Mouse (Mus musculus) ovary, postnatal 36 days (tissue): ENCODE measurements at regions not wholly inside any gene's neighbourhood (a gene's known extent, or its start where the extent isn't known, plus 50 kb on each side); places are given as distances from the start of the nearest gene placed in this dataset.
A peak's percentile ranks its signal among the peaks of the same experiment; 100 is the strongest.

Experiments
- DNase-seq: peaks from one replicate; pipeline ENCODE4 v3.0.0; 2022; ENCODE audit warnings: low spot score, mixed read lengths

DNA sequence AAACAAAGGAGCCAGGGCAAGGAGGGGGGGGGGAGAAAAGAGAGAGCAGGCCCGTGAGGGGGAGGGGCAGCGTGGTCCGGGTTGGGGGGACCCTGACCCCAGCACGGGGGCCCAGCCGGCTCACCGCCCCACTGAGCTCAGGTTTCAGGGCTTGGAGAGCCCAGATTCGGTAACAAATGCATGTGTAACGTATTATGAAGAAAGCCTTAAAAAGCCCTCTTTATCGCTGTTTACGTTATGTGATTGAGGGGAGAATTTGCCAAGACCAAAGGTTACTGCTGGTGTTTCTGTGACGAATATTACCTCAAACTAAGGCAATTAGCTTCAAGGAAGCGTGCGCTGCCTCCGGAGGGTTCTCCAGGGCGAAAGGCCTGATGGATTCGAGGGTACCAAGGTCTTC lies 54.2 kb downstream of the Barx1 start:
- DNase-seq = no peak

DNA sequence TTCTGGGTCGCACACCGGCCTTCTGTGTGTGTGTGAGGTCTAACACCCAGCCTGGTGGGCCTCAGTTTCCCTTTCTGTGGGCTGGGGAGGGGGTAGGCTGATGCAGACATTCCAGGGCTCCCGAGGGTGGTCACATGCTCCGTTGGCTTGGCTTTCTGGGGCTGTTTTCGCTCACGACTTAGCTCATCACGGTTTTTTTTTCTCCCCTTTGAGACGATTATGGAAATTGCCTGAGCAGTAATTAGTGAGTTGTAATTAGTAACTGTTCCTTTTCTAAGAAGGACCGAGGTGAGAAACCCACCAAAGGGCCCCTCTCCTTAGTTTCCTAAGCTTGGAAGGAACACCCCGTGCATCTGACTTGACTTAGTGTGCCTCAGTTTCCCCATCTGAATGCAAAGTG lies 54.7 kb downstream of the Barx1 start:
- DNase-seq = no peak

DNA sequence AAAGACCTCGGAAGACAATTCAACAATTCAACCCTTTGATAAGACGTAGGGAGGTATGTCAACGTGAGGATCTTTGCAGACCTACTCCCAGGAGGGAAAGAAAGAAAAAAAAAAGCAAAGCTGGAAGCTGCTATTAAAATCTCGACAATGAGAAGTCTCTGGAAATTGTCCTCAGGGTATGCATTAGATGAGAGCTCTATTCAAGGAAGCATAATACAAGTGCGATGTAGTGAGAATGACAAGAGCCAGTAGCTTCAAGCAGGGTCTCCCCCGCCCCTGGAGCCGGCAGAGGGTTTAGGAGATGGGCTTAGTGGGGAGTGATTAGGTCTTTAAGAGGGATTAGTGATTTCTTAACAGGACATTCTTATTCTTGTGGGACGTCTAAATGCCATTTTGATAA lies 60.9 kb downstream of the Barx1 start:
- DNase-seq = no peak

DNA sequence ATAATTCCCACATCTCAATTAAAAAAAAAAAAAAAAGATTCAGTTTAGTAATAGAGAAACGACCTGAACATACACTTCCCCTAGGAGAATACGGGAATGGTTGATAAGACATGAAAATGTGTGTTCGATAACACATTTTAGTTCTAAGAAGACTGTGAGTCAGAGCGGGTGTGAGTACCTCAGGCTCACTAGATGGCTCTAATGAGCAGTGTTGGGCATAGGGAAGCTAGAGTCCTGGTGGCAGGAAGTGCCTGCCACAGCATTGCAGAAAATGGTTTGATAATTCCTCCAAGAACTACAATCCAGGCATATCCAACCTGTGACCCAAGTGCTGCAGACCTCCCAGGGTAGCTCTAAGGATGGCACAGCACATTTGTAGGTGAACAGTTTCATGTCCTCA lies 63.6 kb downstream of the Barx1 start:
- DNase-seq = no peak

DNA sequence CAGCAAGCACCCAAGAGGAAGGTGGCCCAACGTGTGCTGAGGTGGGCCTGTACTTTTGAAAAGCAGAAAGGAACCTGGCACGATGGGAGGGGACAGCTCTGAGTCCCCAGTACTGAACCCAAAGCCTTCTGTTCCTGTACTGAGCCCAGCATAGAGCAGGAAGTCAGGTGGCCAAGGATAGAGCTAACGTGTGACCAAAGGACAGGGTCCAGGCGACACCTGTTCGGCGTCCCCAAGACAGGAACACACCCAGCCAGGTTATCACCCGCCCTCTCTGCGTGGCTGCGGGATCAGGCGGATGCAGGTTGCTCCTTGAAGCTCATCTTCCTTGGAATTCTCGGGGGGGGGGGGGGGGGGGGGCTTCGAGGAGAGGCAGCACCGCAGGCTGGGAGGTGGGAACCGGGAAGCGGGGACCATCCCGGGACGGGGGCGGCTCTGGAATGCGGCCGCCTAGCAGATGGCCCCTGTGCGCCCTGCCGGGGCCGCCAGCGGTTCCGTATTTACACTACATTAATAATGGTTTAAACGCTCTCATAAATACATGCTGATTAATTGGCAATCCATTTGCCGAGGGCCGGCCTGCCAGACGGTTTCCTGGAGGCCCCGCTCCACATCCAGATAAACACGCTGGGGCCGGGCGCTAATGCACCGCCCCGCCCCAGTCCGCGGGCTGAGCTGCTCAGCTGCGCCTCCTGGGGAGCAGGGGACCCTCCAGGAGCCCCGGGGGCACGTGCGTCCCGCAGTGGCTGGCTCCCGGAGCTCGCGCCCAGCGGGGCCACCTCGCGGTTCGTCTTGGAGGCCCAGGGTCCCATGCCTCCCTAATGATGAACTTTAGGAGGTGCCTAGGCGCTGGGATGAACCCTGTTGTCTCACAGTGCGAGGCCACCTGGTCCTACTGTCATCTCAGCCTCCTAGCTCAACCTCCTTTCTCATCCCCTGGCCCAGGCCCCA lies 68.5 kb downstream of the Barx1 start:
- DNase-seq = peak; percentile 46

DNA sequence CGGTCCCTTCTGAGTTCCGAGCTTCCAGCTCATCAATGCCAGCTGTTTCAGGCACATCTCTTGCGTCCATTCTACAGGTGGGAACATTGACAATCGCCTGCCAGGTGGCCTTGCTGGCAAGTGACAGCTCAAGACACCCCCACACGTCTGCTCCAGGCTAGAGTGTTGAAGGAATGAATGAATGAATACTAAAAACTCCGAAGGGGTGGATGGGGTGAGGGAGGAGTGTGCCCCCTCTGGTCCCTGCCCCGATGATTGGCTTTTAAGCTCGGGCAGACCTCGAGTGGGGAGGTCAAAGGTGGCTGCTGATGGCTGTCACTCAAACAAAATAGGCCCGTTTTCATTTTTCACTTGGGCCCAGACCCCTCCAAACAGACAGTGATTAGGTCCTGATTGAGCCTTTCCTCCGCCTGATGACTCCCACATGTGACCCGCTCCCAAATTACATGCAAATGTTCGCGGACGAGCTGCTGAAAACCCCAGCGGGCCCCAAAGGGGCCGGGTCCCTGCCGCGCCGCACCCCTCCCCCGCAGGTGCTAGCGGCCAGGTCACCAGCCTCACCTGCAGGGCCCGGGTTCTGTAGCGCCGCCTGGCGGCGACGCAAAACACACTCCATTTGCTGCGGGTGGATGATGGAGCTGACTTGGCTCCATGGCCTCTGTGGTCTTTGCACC lies 69.5 kb downstream of the Barx1 start:
- peak; percentile 28 for DNase-seq

DNA sequence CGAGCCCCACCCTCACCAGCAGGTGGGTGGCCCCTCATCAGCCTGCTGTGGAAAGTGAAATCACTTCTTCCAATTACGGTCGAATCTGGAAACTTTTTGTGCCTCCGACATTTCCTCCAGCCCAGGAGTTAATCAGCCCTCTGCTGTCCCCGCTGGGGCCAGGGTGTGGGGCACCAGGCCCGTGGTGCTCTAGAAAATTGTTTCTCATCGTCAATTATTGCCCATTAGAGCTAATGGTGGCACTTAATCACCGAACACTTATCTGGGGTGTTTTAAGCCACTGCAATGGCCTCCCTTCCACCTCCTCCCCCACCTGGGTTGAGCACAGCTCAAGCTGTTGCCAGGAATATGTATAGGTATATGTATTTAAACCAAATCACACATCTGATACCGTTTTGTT lies 72.2 kb downstream of the Barx1 start:
- no peak for DNase-seq

DNA sequence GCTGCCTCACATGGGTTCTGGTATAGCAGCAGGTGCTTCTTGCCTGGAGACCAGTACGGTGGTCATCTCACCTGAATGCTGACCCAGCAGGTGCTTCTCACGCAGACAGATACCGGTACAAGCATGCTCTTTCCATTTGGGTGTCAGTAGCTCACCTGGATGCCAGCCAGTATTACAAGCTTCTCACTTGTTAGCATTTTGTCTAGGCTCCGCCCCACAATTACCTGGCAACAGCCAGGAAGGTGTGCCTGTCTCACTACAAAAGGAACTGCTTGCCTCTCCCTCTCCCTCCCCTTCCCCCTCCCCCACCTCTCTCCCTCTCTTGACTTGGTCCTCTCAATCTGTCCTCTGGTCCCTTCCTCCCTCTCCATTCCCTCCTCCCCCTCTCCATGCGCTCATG lies 82.8 kb downstream of the Barx1 start:
- no peak for DNase-seq

DNA sequence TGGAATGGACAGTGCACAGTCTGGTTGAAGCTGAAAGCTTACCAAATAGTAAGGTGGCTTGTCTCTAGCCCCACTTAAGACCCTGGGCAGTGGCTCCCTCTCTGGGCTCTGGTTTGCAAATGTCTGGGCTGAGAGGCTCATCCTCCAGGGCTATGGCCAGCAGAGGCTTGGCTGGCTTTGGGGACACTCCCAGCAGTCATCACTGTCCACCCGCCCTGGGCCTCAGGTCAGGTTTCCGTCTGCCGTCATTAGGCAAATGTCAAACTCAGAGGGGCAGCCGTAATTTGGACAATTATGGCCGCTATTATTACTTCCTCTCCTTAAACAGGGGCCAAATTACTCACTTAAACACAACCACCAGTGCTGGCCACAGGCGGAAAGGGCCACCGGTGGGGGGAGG lies 83.5 kb downstream of the Barx1 start:
- DNase-seq = no peak
